Mouse (Mus musculus): ENCODE measurements around the gene Cldn11. TPM values are rescaled to one million over a fixed set of nuclear protein-coding genes. Genes with fewer than 3 reads are reported as not detected.

Cldn11 gene
- 43.5 and 64.5 TPM in 2 replicates for polyA plus RNA-seq (2015; fragmentation: Nextera tagmentation; extraction: Ambion mirVana)

- peak within 1 kb of the TSS; percentile 48 for H3K4me3 ChIP-seq (replicated peaks; ENCODE audit: low read length)
- H3K4me2 ChIP-seq (ENCODE audit: low read length) = peak within 1 kb of the TSS; percentile 94
- no peak within 1 kb of the TSS for H3K27ac ChIP-seq (ENCODE audit: low read length)
- H3K36me3 ChIP-seq (ENCODE audit: control insufficient read depth, insufficient read depth) = no peaks in the 10 kb centered on the region
- no peaks in the 10 kb centered on the region for H3K9me3 ChIP-seq (ENCODE audit: control insufficient read depth, low read length)
- peaks cover 9% of the 10 kb centered on the region for H3K27me3 ChIP-seq (replicated peaks; ENCODE audit: control insufficient read depth, insufficient read depth, low read length)
- WGBS = 0% methylated on average over 31 of the region's 33 CpGs
- H3K4me1 ChIP-seq (replicated peaks; ENCODE audit: control insufficient read depth, insufficient read depth, low read length) = peaks cover 15% of the 10 kb centered on the region
- H3K9ac ChIP-seq (replicated peaks; ENCODE audit: low read depth, low read length) = peak within 1 kb of the TSS; percentile 50
- peak; percentile 88 for ATAC-seq
Measured at GRCm38 (mm10) chr3:31149706-31150105, at the start of gene Cldn11. TSS of gene Cldn11 (plus strand) at chr3:31149920.

GRCm38 (mm10) chr3:31100026-31100425 lies 49.7 kb upstream of the Cldn11 start:
- H3K4me2 ChIP-seq (ENCODE audit: low read length) = peak overlapping the region; percentile 36; the same call in 1 of the 2 replicates
- WGBS = 88% methylated on average over 5 of the region's 5 CpGs
- no peak overlapping the region for H3K9ac ChIP-seq (replicated peaks; ENCODE audit: low read depth, low read length)
- H3K4me1 ChIP-seq (replicated peaks; ENCODE audit: control insufficient read depth, insufficient read depth, low read length) = peaks cover 30% of the 10 kb centered on the region
- H3K27ac ChIP-seq (ENCODE audit: low read length) = no peak overlapping the region
- no peaks in the 10 kb centered on the region for H3K27me3 ChIP-seq (replicated peaks; ENCODE audit: control insufficient read depth, insufficient read depth, low read length)
- H3K9me3 ChIP-seq (ENCODE audit: control insufficient read depth, low read length) = no peaks in the 10 kb centered on the region
- H3K36me3 ChIP-seq (ENCODE audit: control insufficient read depth, insufficient read depth) = no peaks in the 10 kb centered on the region
- ATAC-seq = no peak
- H3K4me3 ChIP-seq (replicated peaks; ENCODE audit: low read length) = no peak overlapping the region

GRCm38 (mm10) chr3:31100802-31101201 lies 48.9 kb upstream of the Cldn11 start:
- Histone ChIP-seq H3K27me3 (replicated peaks; ENCODE audit: control insufficient read depth, insufficient read depth, low read length) (no peaks in the 10 kb centered on the region), H3K27ac (ENCODE audit: low read length) (no peak overlapping the region), H3K9me3 (ENCODE audit: control insufficient read depth, low read length) (no peaks in the 10 kb centered on the region), H3K4me3 (replicated peaks; ENCODE audit: low read length) (no peak overlapping the region), H3K4me1 (replicated peaks; ENCODE audit: control insufficient read depth, insufficient read depth, low read length) (peaks cover 30% of the 10 kb centered on the region), H3K9ac (replicated peaks; ENCODE audit: low read depth, low read length) (no peak overlapping the region), H3K36me3 (ENCODE audit: control insufficient read depth, insufficient read depth) (no peaks in the 10 kb centered on the region), H3K4me2 (ENCODE audit: low read length) (no peak overlapping the region)
- ATAC-seq = no peak
- 91% methylated on average over 3 of the region's 3 CpGs for WGBS

GRCm38 (mm10) chr3:31104936-31105335 lies 44.8 kb upstream of the Cldn11 start:
- H3K9ac ChIP-seq (replicated peaks; ENCODE audit: low read depth, low read length) = no peak overlapping the region
- H3K4me2 ChIP-seq (ENCODE audit: low read length) = no peak overlapping the region
- WGBS = 79% methylated on average over 6 of the region's 6 CpGs
- H3K36me3 ChIP-seq (ENCODE audit: control insufficient read depth, insufficient read depth) = no peaks in the 10 kb centered on the region
- ATAC-seq = no peak
- H3K27me3 ChIP-seq (replicated peaks; ENCODE audit: control insufficient read depth, insufficient read depth, low read length) = no peaks in the 10 kb centered on the region
- no peak overlapping the region for H3K27ac ChIP-seq (ENCODE audit: low read length)
- H3K9me3 ChIP-seq (ENCODE audit: control insufficient read depth, low read length) = no peaks in the 10 kb centered on the region
- peaks cover 15% of the 10 kb centered on the region for H3K4me1 ChIP-seq (replicated peaks; ENCODE audit: control insufficient read depth, insufficient read depth, low read length)
- no peak overlapping the region for H3K4me3 ChIP-seq (replicated peaks; ENCODE audit: low read length)

- H3K27me3 ChIP-seq (replicated peaks; ENCODE audit: control insufficient read depth, insufficient read depth, low read length) = no peaks in the 10 kb centered on the region
- no peak overlapping the region for H3K4me3 ChIP-seq (replicated peaks; ENCODE audit: low read length)
- 83% methylated on average over 6 of the region's 6 CpGs for WGBS
- H3K36me3 ChIP-seq (ENCODE audit: control insufficient read depth, insufficient read depth) = no peaks in the 10 kb centered on the region
- no peak overlapping the region for H3K27ac ChIP-seq (ENCODE audit: low read length)
- ATAC-seq = no peak
- H3K4me2 ChIP-seq (ENCODE audit: low read length) = no peak overlapping the region
- no peaks in the 10 kb centered on the region for H3K9me3 ChIP-seq (ENCODE audit: control insufficient read depth, low read length)
- no peak overlapping the region for H3K9ac ChIP-seq (replicated peaks; ENCODE audit: low read depth, low read length)
- H3K4me1 ChIP-seq (replicated peaks; ENCODE audit: control insufficient read depth, insufficient read depth, low read length) = peaks cover 8% of the 10 kb centered on the region
Measured at GRCm38 (mm10) chr3:31106597-31106996, 43.1 kb upstream of the Cldn11 start.

GRCm38 (mm10) chr3:31107674-31108073 lies 42.0 kb upstream of the Cldn11 start:
- Histone ChIP-seq H3K27me3 (replicated peaks; ENCODE audit: control insufficient read depth, insufficient read depth, low read length) (no peaks in the 10 kb centered on the region), H3K27ac (ENCODE audit: low read length) (no peak overlapping the region), H3K4me1 (replicated peaks; ENCODE audit: control insufficient read depth, insufficient read depth, low read length) (peaks cover 7% of the 10 kb centered on the region), H3K4me3 (replicated peaks; ENCODE audit: low read length) (no peak overlapping the region), H3K9ac (replicated peaks; ENCODE audit: low read depth, low read length) (no peak overlapping the region), H3K9me3 (ENCODE audit: control insufficient read depth, low read length) (no peaks in the 10 kb centered on the region), H3K4me2 (ENCODE audit: low read length) (no peak overlapping the region), H3K36me3 (ENCODE audit: control insufficient read depth, insufficient read depth) (no peaks in the 10 kb centered on the region)
- ATAC-seq = no peak; the same call in 1 of the 2 replicates
- WGBS = 74% methylated on average over 4 of the region's 4 CpGs

- 67% methylated on average over 3 of the region's 3 CpGs for WGBS
- ATAC-seq = peak; percentile 90
- no peak overlapping the region for H3K27ac ChIP-seq (ENCODE audit: low read length)
Measured at GRCm38 (mm10) chr3:31109108-31109507, 40.6 kb upstream of the Cldn11 start.

GRCm38 (mm10) chr3:31123098-31123497 lies 26.6 kb upstream of the Cldn11 start:
- H3K27ac ChIP-seq (ENCODE audit: low read length) = no peak overlapping the region

More at GRCm38 (mm10) chr3:31109108-31109507, 40.6 kb upstream of the Cldn11 start:
- Histone ChIP-seq H3K36me3 (ENCODE audit: control insufficient read depth, insufficient read depth) (peaks cover 6% of the 10 kb centered on the region), H3K4me2 (ENCODE audit: low read length) (no peak overlapping the region), H3K9ac (replicated peaks; ENCODE audit: low read depth, low read length) (no peak overlapping the region), H3K4me3 (replicated peaks; ENCODE audit: low read length) (no peak overlapping the region), H3K4me1 (replicated peaks; ENCODE audit: control insufficient read depth, insufficient read depth, low read length) (peaks cover 7% of the 10 kb centered on the region), H3K27me3 (replicated peaks; ENCODE audit: control insufficient read depth, insufficient read depth, low read length) (no peaks in the 10 kb centered on the region), H3K9me3 (ENCODE audit: control insufficient read depth, low read length) (no peaks in the 10 kb centered on the region)

GRCm38 (mm10) chr3:31126303-31126702 lies 23.4 kb upstream of the Cldn11 start:
- WGBS = 64% methylated on average over 4 of the region's 4 CpGs
- H3K36me3 ChIP-seq (ENCODE audit: control insufficient read depth, insufficient read depth) = 0 out of 2 replicates have a peak, but pooled peaks cover under 1% of the 10 kb centered on the region
- no peak overlapping the region for H3K27ac ChIP-seq (ENCODE audit: low read length)
- H3K27me3 ChIP-seq (replicated peaks; ENCODE audit: control insufficient read depth, insufficient read depth, low read length) = no peaks in the 10 kb centered on the region
- ATAC-seq = no peak
- H3K4me3 ChIP-seq (replicated peaks; ENCODE audit: low read length) = no peak overlapping the region
- H3K9ac ChIP-seq (replicated peaks; ENCODE audit: low read depth, low read length) = no peak overlapping the region
- no peak overlapping the region for H3K4me2 ChIP-seq (ENCODE audit: low read length)
- no peaks in the 10 kb centered on the region for H3K4me1 ChIP-seq (replicated peaks; ENCODE audit: control insufficient read depth, insufficient read depth, low read length)
- H3K9me3 ChIP-seq (ENCODE audit: control insufficient read depth, low read length) = no peaks in the 10 kb centered on the region

More at GRCm38 (mm10) chr3:31123098-31123497, 26.6 kb upstream of the Cldn11 start:
- Histone ChIP-seq H3K36me3 (ENCODE audit: control insufficient read depth, insufficient read depth) (0 out of 2 replicates have a peak, but pooled peaks cover 6% of the 10 kb centered on the region), H3K4me1 (replicated peaks; ENCODE audit: control insufficient read depth, insufficient read depth, low read length) (no peaks in the 10 kb centered on the region), H3K4me3 (replicated peaks; ENCODE audit: low read length) (no peak overlapping the region), H3K9ac (replicated peaks; ENCODE audit: low read depth, low read length) (no peak overlapping the region), H3K9me3 (ENCODE audit: control insufficient read depth, low read length) (no peaks in the 10 kb centered on the region), H3K27me3 (replicated peaks; ENCODE audit: control insufficient read depth, insufficient read depth, low read length) (no peaks in the 10 kb centered on the region), H3K4me2 (ENCODE audit: low read length) (no peak overlapping the region)
- WGBS = 87% methylated on average over 4 of the region's 4 CpGs
- no peak for ATAC-seq

GRCm38 (mm10) chr3:31126848-31127247 lies 22.9 kb upstream of the Cldn11 start:
- H3K27me3 ChIP-seq (replicated peaks; ENCODE audit: control insufficient read depth, insufficient read depth, low read length) = no peaks in the 10 kb centered on the region
- H3K36me3 ChIP-seq (ENCODE audit: control insufficient read depth, insufficient read depth) = no peaks in the 10 kb centered on the region
- no peaks in the 10 kb centered on the region for H3K4me1 ChIP-seq (replicated peaks; ENCODE audit: control insufficient read depth, insufficient read depth, low read length)
- WGBS = 97% methylated on average over 3 of the region's 3 CpGs
- no peaks in the 10 kb centered on the region for H3K9me3 ChIP-seq (ENCODE audit: control insufficient read depth, low read length)
- no peak overlapping the region for H3K4me3 ChIP-seq (replicated peaks; ENCODE audit: low read length)
- no peak for ATAC-seq
- H3K4me2 ChIP-seq (ENCODE audit: low read length) = no peak overlapping the region
- no peak overlapping the region for H3K27ac ChIP-seq (ENCODE audit: low read length)
- no peak overlapping the region for H3K9ac ChIP-seq (replicated peaks; ENCODE audit: low read depth, low read length)
